Comparison of ENCODE assay signal across 11 mouse cellular contexts in genomic region chr10:115160289-115160688, GRCm38 (mm10).
"Had no signal": no experiment of that assay in that cellular context is flagged by ENCODE, and none has a peak within 500 bp of the region (broad histone marks: within the 10 kb centered on the region; RNA-seq: fewer than 3 reads in every experiment).

No protein-coding gene starts in this region.

- DNase-seq: kidney, adult 18-20 months; kidney, adult 9 months; kidney, postnatal 14 days; kidney, postnatal 4 days; left cerebral cortex, postnatal 4 days; liver, postnatal 0 days; lung, embryonic 14.5 days; lung, postnatal 36 days; right cerebral cortex, adult 18-20 months; right cerebral cortex, postnatal 14 days; thymus, postnatal 36 days had no signal
